In the genomic region with DNA sequence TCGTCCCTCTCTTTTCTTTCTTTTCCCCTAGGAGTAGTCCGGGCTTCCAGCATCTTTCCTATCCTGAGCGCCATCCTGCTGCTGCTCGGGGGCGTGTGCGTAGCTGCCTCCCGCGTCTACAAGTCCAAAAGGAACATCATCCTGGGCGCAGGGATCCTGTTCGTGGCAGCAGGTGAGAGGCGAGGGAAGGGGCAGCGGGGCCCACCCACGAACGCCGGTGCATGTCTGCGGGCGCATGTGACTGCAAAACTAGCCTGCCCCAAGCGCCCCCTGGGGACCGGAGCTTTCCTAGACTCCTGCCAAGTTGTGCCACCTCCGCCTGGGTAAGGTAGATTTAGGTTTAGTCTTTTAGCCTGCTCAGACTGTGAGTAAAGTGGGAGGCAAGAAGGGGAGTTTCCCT, we compare ENCODE assay signal across 7 mouse cellular contexts. TPM values are rescaled to one million over a fixed set of nuclear protein-coding genes. Genes with fewer than 3 reads are reported as not detected.
DNase-seq lines count a peak whose midpoint lies in the region; ATAC-seq and TF ChIP-seq lines count a peak whose summit lies in the region.

No protein-coding gene starts in this region.

- TF ChIP-seq CTCF in lung, postnatal 0 days (IDR thresholded peaks at IDR 0.05): peak; percentile 26; the same call in 1 of the 2 replicates

- H3K4me1 ChIP-seq in lung, postnatal 0 days (ENCODE audit: insufficient read depth, low read depth, low read length): no peaks in the 10 kb centered on the region
- H3K4me1 ChIP-seq in embryonic facial prominence, embryonic 11.5 days (ENCODE audit: control insufficient read depth, insufficient read depth, low read length): no peaks in the 10 kb centered on the region
- H3K4me1 ChIP-seq in intestine, embryonic 15.5 days (replicated peaks): peaks cover 16% of the 10 kb centered on the region; the same call in 1 of the 2 replicates

- ATAC-seq in lung, postnatal 0 days: no peak
- ATAC-seq in embryonic facial prominence, embryonic 11.5 days (replicated peaks; ENCODE audit: insufficient number of reproducible peaks, low FRiP score, low TSS enrichment, low read depth): no peak
- no peak for ATAC-seq in intestine, embryonic 15.5 days

- no peak for DNase-seq in lung, postnatal 0 days (ENCODE audit: low spot score)
- no peak for DNase-seq in lung, postnatal 25 days (ENCODE audit: low spot score)
- DNase-seq in adrenal gland, adult 2 months: peak; percentile 53
- DNase-seq in embryonic facial prominence, embryonic 11.5 days (ENCODE audit: low spot score): peak; percentile 36
- DNase-seq in layer of hippocampus, adult 8-10 months (ENCODE audit: low spot score in 2 of 2): no peak

- no peak for TF ChIP-seq EP300 in lung, postnatal 0 days (IDR thresholded peaks at IDR 0.05)

- no peak overlapping the region for H3K27ac ChIP-seq in lung, postnatal 0 days (ENCODE audit: low read length)
- no peak overlapping the region for H3K27ac ChIP-seq in embryonic facial prominence, embryonic 11.5 days (replicated peaks; ENCODE audit: low read depth, low read length)
- H3K27ac ChIP-seq in intestine, embryonic 15.5 days: no peak overlapping the region

- H3K4me3 ChIP-seq in lung, postnatal 0 days (ENCODE audit: low read depth, low read length): no peak overlapping the region; the same call in 1 of the 2 replicates
- H3K4me3 ChIP-seq in embryonic facial prominence, embryonic 11.5 days (ENCODE audit: low read depth, low read length): peak overlapping the region; percentile 40
- peak overlapping the region; percentile 30 for H3K4me3 ChIP-seq in intestine, embryonic 15.5 days (replicated peaks)
- peak overlapping the region; percentile 5 for H3K4me3 ChIP-seq in myocyte

- H3K36me3 ChIP-seq in lung, postnatal 0 days (ENCODE audit: insufficient read depth, low read length): no peaks in the 10 kb centered on the region
- H3K36me3 ChIP-seq in embryonic facial prominence, embryonic 11.5 days (replicated peaks; ENCODE audit: control insufficient read depth, insufficient read depth, low read depth, low read length): no peaks in the 10 kb centered on the region
- H3K36me3 ChIP-seq in intestine, embryonic 15.5 days: no peaks in the 10 kb centered on the region
- H3K36me3 ChIP-seq in myocyte (ENCODE audit: control insufficient read depth, insufficient read depth): no peaks in the 10 kb centered on the region

- H3K4me2 ChIP-seq in lung, postnatal 0 days (replicated peaks; ENCODE audit: low read depth, low read length): peak overlapping the region; percentile 35; the same call in 1 of the 2 replicates
- peak overlapping the region; percentile 83 for H3K4me2 ChIP-seq in embryonic facial prominence, embryonic 11.5 days (ENCODE audit: low read depth, low read length)
- H3K4me2 ChIP-seq in intestine, embryonic 15.5 days (replicated peaks): peak overlapping the region; percentile 70
- H3K4me2 ChIP-seq in myocyte (ENCODE audit: low read depth): peak overlapping the region; percentile 58

- H3K79me2 ChIP-seq in myocyte (ENCODE audit: control insufficient read depth, insufficient read depth): no peaks in the 10 kb centered on the region

- no peak overlapping the region for H3K9ac ChIP-seq in lung, postnatal 0 days (replicated peaks; ENCODE audit: low read depth)
- peak overlapping the region; percentile 29; the same call in 1 of the 2 replicates for H3K9ac ChIP-seq in embryonic facial prominence, embryonic 11.5 days (replicated peaks; ENCODE audit: low read length)
- peak overlapping the region; percentile 11; the same call in 1 of the 2 replicates for H3K9ac ChIP-seq in intestine, embryonic 15.5 days

- no peaks in the 10 kb centered on the region for H3K9me3 ChIP-seq in lung, postnatal 0 days (ENCODE audit: low read length)
- H3K9me3 ChIP-seq in embryonic facial prominence, embryonic 11.5 days (replicated peaks; ENCODE audit: control insufficient read depth, low read length): no peaks in the 10 kb centered on the region
- H3K9me3 ChIP-seq in intestine, embryonic 15.5 days: no peaks in the 10 kb centered on the region

- H3ac ChIP-seq in myocyte (ENCODE audit: control insufficient read depth, insufficient read length): no peak overlapping the region

- peaks cover 63% of the 10 kb centered on the region for H3K27me3 ChIP-seq in lung, postnatal 0 days (replicated peaks; ENCODE audit: insufficient read depth, low read length)
- peaks cover 44% of the 10 kb centered on the region for H3K27me3 ChIP-seq in embryonic facial prominence, embryonic 11.5 days (ENCODE audit: control insufficient read depth, insufficient read depth, low read length)
- peaks cover 63% of the 10 kb centered on the region for H3K27me3 ChIP-seq in intestine, embryonic 15.5 days (replicated peaks)
- peaks cover 11% of the 10 kb centered on the region for H3K27me3 ChIP-seq in myocyte (ENCODE audit: control insufficient read depth, insufficient read depth, insufficient read length)

- 4% methylated on average over 20 of the region's 20 CpGs for WGBS in lung, postnatal 0 days
- 1% methylated on average over 20 of the region's 20 CpGs for WGBS in embryonic facial prominence, embryonic 11.5 days
- 2% methylated on average over 20 of the region's 20 CpGs for WGBS in intestine, embryonic 15.5 days

- no peak for TF ChIP-seq POLR2A in myocyte (IDR thresholded peaks at IDR 0.05; ENCODE audit: insufficient read length, low read depth)

TF ChIP-seq in myocyte, 11 proteins besides CTCF, POLR2A, EP300 and RAD21:
- TF ChIP-seq SRF (IDR thresholded peaks at IDR 0.05; ENCODE audit: control insufficient read depth, insufficient read length, low read depth) (no peak), TCF3 (IDR thresholded peaks at IDR 0.05; ENCODE audit: insufficient read length, low read depth) (no peak), REST (IDR thresholded peaks at IDR 0.05; ENCODE audit: insufficient read depth, insufficient read length) (no peak), E2F4 (IDR thresholded peaks at IDR 0.05; ENCODE audit: insufficient read depth) (no peak), USF1 (IDR thresholded peaks at IDR 0.05; ENCODE audit: low read depth) (no peak), CEBPB (IDR thresholded peaks at IDR 0.05; ENCODE audit: insufficient read depth, poor library complexity, severe bottlenecking) (no peak), MYOG (IDR thresholded peaks at IDR 0.05; ENCODE audit: control insufficient read depth in 1 of 3, insufficient read depth in 1 of 3, insufficient read length in 2 of 3, low read depth in 2 of 3) (no peak), TCF12 (IDR thresholded peaks at IDR 0.05; ENCODE audit: insufficient read depth, poor library complexity, severe bottlenecking) (no peak)
TF ChIP-seq in myocyte: peak in this region for 0.

RNA-seq across cellular contexts. Expression of a gene that starts 12.0 kb away (rescaled TPM):
- polyA plus RNA-seq in lung, postnatal 0 days (2015; fragmentation: Nextera tagmentation; extraction: Ambion mirVana): not detected in 2 replicates
- total RNA-seq in adrenal gland, adult 2 months (2021): under 1 TPM in 1 of 2 experiments, not detected in 1; 0.38 TPM
- polyA plus RNA-seq in adrenal gland, adult 2 months (2012; rRNA removed): 0.26 TPM in 1 of 2 replicates, not detected in the other
- polyA plus RNA-seq in embryonic facial prominence, embryonic 11.5 days (2014; fragmentation: Nextera tagmentation; extraction: Ambion mirVana): 0.34 TPM in 1 of 2 replicates, not detected in the other
- polyA plus RNA-seq in intestine, embryonic 15.5 days (2015; fragmentation: Nextera tagmentation; extraction: Ambion mirVana): 0.33 TPM in 1 of 2 replicates, not detected in the other
- polyA plus RNA-seq in myocyte (2012; fragmentation: generic; extraction: Trizol): 15.0 TPM
- total RNA-seq in layer of hippocampus, adult 8-10 months (2022): 1 to 10 TPM; 1.2 to 2.5 (median 1.5) TPM

RNA-seq across cellular contexts. Expression of a gene that starts 21.6 kb away (rescaled TPM):
- 0.13 TPM in 1 of 2 replicates, not detected in the other for polyA plus RNA-seq in lung, postnatal 0 days (2015; fragmentation: Nextera tagmentation; extraction: Ambion mirVana)
- total RNA-seq in adrenal gland, adult 2 months (2021): 1 to 10 TPM; 2.7 to 6.9 TPM
- polyA plus RNA-seq in adrenal gland, adult 2 months (2012; rRNA removed): 4.5 and 5.6 TPM in 2 replicates
- 4.7 and 6.5 TPM in 2 replicates for polyA plus RNA-seq in embryonic facial prominence, embryonic 11.5 days (2014; fragmentation: Nextera tagmentation; extraction: Ambion mirVana)
- 2.0 and 2.2 TPM in 2 replicates for polyA plus RNA-seq in intestine, embryonic 15.5 days (2015; fragmentation: Nextera tagmentation; extraction: Ambion mirVana)
- 0.18 TPM for polyA plus RNA-seq in myocyte (2012; fragmentation: generic; extraction: Trizol)
- total RNA-seq in layer of hippocampus, adult 8-10 months (2022): 100 to 1,000 TPM; 331 to 354 (median 340) TPM

Comparison
In these comparisons a context has a peak if more than half of its experiments do, and no peak if none do; other contexts are left out.
1. DNase-seq: peak in adrenal gland, adult 2 months (single experiment) and embryonic facial prominence, embryonic 11.5 days (single experiment); none in lung, postnatal 0 days (single experiment), lung, postnatal 25 days (single experiment) and layer of hippocampus, adult 8-10 months (0 of 2).
2. RNA of a gene that starts 12.0 kb away (polyA plus RNA-seq): 15.0 TPM in myocyte (single experiment); 0.34 TPM in embryonic facial prominence, embryonic 11.5 days, 0.33 TPM in intestine, embryonic 15.5 days, not detected in lung, postnatal 0 days and 0.26 TPM in adrenal gland, adult 2 months; every median in the first group is over 10 times any median in the second.
3. Peak in every context shown above with its lines, with median percentiles within 50 percentile points of each other: H3K4me2 ChIP-seq.